Mouse (Mus musculus): ENCODE data around the gene Palm. TPM values are rescaled to one million over a fixed set of nuclear protein-coding genes. Genes with fewer than 3 reads are reported as not detected.
A peak's percentile ranks its signal among the peaks of the same experiment; 100 is the strongest.

The Palm gene
- polyA plus RNA-seq, 1 experiment from 2014 or later: 129 TPM

DNA sequence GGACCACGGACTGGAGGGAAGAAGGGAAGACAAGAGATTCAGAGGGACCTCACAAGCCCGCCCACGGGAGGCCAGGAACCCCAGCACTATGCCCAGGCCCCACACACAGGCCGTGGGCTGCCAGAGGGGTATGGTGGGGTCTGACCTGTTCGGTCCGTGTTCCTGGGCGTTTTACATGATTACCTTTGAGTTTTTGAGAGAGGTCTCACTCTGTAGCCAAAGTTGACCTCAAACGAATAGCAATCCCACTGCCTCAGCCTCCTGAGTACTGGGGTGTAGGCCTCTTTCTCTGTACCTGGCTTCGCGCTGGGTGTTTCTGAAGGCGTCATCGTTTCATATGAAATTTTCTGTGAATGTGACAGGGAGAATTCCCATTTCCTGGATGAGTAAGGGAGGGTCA is 28.4 kb downstream of the Palm start:
- H3K4me1 ChIP-seq: peaks cover 45% of the 10 kb centered on the region
- no peaks in the 10 kb centered on the region; the same call in 1 of the 2 replicates for H3K27me3 ChIP-seq (replicated peaks; ENCODE audit: low read depth, poor library complexity, severe bottlenecking)
- WGBS: 89% methylated on average over 12 of the region's 12 CpGs
- no peaks in the 10 kb centered on the region for H3K9me3 ChIP-seq
- DNase-seq (ENCODE audit: low spot score): no peak
- H3K4me3 ChIP-seq: no peak overlapping the region
- H3K36me3 ChIP-seq (replicated peaks): peaks cover 38% of the 10 kb centered on the region
- H3K27ac ChIP-seq (replicated peaks): peak overlapping the region; percentile 66; the same call in 1 of the 2 replicates

DNA sequence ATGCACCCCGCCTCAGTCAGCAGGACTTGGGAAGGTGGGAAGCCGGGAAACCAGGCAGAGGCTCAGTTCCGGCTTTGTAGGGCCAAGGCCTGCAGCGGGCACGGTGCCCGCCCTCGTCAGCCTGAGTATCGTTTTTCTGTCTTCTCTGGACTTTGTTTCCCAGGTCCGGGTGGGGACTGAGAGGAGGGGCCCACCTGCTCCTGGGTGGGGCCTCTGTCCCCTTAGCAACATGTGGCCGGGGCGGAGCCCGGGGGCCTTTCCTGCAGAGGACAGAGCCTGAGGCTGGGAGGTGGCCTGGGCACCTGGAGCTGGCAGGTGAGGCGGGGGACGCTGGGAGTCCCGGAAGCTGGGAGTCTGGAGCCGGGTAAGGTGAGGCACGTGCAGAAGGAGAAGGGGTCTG is 29.0 kb downstream of the Palm start:
- peak; percentile 43 for DNase-seq (ENCODE audit: low spot score)
- Histone ChIP-seq H3K36me3 (replicated peaks) (peaks cover 32% of the 10 kb centered on the region), H3K9me3 (no peaks in the 10 kb centered on the region), H3K4me1 (peaks cover 45% of the 10 kb centered on the region), H3K27ac (replicated peaks) (peak overlapping the region; percentile 66), H3K4me3 (peak overlapping the region; percentile 21; the same call in 1 of the 2 replicates), H3K27me3 (replicated peaks; ENCODE audit: low read depth, poor library complexity, severe bottlenecking) (no peaks in the 10 kb centered on the region; the same call in 1 of the 2 replicates)
- 26% methylated on average over 17 of the region's 17 CpGs for WGBS

DNA sequence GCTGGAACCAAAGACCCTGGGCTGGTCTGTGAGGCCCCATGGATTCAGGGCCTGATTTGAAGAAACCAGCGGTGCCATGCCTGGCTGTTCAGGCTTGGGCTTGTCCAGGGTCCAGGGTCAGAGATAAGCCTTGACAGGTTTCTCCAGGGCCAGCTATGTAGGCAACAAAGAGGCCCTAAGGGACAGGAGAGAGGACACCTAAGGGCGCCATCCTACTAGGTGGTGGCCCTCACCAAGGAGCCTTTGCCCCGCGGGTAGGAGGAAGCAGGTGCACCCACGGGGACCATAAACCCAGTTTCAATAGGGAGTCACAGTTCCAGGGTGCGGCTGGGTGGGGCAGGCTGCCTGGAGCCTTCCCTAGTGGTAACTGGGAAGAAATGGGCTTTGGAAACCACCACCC is 29.6 kb downstream of the Palm start:
- H3K4me1 ChIP-seq: peaks cover 44% of the 10 kb centered on the region
- DNase-seq (ENCODE audit: low spot score): no peak
- H3K4me3 ChIP-seq: 0 out of 2 replicates have a peak overlapping the region, but pooled peaks have one; percentile 21
- H3K27ac ChIP-seq (replicated peaks): peak overlapping the region; percentile 66; the same call in 1 of the 2 replicates
- H3K27me3 ChIP-seq (replicated peaks; ENCODE audit: low read depth, poor library complexity, severe bottlenecking): no peaks in the 10 kb centered on the region; the same call in 1 of the 2 replicates
- H3K36me3 ChIP-seq (replicated peaks): peaks cover 30% of the 10 kb centered on the region
- H3K9me3 ChIP-seq: no peaks in the 10 kb centered on the region
- 67% methylated on average over 6 of the region's 6 CpGs for WGBS

DNA sequence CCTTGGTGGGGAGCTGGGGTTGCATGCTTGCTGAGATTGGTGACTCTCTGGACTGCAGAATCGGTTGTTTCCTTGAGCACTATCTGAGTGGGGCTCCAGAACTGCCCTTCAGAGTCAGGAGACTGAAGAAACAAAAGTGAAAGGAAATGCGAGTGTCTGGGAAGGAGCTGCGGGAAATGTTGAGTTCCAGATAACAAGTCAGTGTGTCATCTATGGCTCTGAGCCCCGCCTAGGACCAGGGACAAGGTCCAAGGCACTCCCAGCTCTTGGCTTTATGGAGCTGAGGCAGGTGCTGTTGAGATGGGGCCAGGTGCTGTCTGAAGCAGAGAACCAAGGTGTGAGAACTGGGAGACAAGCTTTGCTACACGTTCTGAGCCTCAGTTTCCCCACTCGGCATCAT is 31.0 kb downstream of the Palm start:
- Histone ChIP-seq H3K9me3 (no peaks in the 10 kb centered on the region), H3K36me3 (replicated peaks) (peaks cover 16% of the 10 kb centered on the region), H3K4me3 (no peak overlapping the region), H3K4me1 (peaks cover 34% of the 10 kb centered on the region), H3K27me3 (replicated peaks; ENCODE audit: low read depth, poor library complexity, severe bottlenecking) (no peaks in the 10 kb centered on the region; the same call in 1 of the 2 replicates), H3K27ac (replicated peaks) (no peak overlapping the region)
- no peak for DNase-seq (ENCODE audit: low spot score)
- WGBS: 65% methylated on average over 6 of the region's 6 CpGs

DNA sequence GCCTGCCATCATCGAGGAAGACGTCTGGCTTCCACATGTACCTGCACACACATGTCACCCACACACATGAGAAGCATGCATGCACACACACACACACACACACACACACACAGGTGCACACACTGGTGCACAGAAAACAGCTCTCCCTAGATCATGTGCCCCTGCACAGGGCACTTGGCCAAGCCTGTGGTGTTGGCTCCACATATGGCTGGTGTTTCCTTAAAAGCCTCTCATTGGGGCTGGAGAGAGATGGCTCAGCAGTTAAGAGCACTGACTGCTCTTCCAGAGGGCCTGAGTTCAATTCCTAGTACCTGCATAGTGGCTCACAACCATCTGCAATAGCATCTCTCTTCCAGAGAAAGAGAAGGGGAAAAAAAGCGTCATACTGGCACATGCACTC is 38.2 kb downstream of the Palm start:
- no peaks in the 10 kb centered on the region for H3K36me3 ChIP-seq (replicated peaks)
- WGBS: 91% methylated on average over 3 of the region's 3 CpGs

DNA sequence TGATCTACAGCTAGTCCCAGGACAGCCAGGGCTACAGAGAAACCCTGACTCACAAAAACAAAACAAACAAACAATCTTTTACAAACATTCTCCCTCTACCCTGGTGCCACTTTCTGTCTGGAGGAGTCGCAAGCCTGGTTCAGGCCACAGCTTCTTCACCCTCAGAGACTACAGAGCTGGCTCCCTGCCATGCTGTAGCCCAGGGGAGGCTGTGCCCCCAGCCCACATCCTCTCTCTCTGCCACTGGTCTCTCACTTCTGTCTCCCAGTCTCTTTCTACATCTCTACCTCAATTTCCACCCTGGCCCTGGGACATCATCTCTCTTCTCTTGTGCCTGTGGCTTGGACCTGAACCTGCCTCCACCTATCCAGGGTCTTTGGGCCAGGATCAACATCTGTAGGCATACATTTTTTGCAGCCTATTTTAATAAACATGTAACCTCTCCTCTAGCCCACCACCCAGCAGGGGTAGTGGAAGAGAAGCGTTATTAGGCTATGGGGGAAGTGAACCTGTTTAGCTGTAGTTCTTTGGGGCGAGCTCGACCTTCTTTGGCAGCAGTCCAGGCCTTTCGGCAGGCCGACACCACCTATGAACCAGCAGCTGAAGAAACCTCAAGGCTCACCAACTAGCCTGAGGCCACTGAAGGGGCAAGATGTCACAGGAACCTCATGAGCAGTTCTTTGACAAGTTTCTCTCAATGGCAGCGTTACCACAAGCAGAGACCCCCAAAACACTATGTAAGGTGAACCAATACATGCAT is 38.8 kb downstream of the Palm start:
- WGBS: 85% methylated on average over 7 of the region's 7 CpGs
- no peak overlapping the region for H3K4me3 ChIP-seq

More for the DNA sequence above, 38.2 kb downstream of the Palm start:
- Histone ChIP-seq H3K4me1 (peaks cover 5% of the 10 kb centered on the region; the same call in 1 of the 2 replicates), H3K4me3 (no peak overlapping the region), H3K27ac (replicated peaks) (no peak overlapping the region), H3K27me3 (replicated peaks; ENCODE audit: low read depth, poor library complexity, severe bottlenecking) (no peaks in the 10 kb centered on the region), H3K9me3 (no peaks in the 10 kb centered on the region)
- no peak for DNase-seq (ENCODE audit: low spot score)

DNA sequence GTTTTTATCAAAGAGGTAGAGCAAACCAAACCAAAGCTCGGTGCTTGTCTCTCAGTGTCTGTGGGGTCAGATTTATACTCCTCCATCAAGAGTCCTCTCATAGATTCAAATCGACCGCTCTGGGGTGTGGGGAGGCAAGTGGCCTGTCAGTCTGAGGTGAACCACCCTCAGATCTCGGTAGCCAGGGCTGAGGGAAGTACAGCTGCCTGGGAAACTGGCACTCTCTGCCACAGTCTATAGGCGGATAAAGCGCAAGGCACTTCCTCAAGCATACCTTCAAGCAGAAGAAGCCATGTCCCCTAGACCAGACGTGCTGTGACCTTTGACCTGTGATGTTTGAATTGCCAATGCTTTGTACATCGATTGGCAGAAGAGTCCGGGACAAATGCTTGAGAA is 39.4 kb downstream of the Palm start:
- H3K27ac ChIP-seq (replicated peaks): no peak overlapping the region
- no peaks in the 10 kb centered on the region for H3K9me3 ChIP-seq
- WGBS: 72% methylated on average over 9 of the region's 9 CpGs
- H3K36me3 ChIP-seq (replicated peaks): no peaks in the 10 kb centered on the region
- no peaks in the 10 kb centered on the region for H3K27me3 ChIP-seq (replicated peaks; ENCODE audit: low read depth, poor library complexity, severe bottlenecking)
- H3K4me1 ChIP-seq: peaks cover 5% of the 10 kb centered on the region; the same call in 1 of the 2 replicates
- no peak for DNase-seq (ENCODE audit: low spot score)
- H3K4me3 ChIP-seq: no peak overlapping the region

More for the DNA sequence above, 38.8 kb downstream of the Palm start:
- no peak overlapping the region for H3K27ac ChIP-seq (replicated peaks)
- no peaks in the 10 kb centered on the region for H3K36me3 ChIP-seq (replicated peaks)
- H3K9me3 ChIP-seq: no peaks in the 10 kb centered on the region
- H3K4me1 ChIP-seq: peaks cover 5% of the 10 kb centered on the region; the same call in 1 of the 2 replicates
- no peak for DNase-seq (ENCODE audit: low spot score)
- H3K27me3 ChIP-seq (replicated peaks; ENCODE audit: low read depth, poor library complexity, severe bottlenecking): no peaks in the 10 kb centered on the region

DNA sequence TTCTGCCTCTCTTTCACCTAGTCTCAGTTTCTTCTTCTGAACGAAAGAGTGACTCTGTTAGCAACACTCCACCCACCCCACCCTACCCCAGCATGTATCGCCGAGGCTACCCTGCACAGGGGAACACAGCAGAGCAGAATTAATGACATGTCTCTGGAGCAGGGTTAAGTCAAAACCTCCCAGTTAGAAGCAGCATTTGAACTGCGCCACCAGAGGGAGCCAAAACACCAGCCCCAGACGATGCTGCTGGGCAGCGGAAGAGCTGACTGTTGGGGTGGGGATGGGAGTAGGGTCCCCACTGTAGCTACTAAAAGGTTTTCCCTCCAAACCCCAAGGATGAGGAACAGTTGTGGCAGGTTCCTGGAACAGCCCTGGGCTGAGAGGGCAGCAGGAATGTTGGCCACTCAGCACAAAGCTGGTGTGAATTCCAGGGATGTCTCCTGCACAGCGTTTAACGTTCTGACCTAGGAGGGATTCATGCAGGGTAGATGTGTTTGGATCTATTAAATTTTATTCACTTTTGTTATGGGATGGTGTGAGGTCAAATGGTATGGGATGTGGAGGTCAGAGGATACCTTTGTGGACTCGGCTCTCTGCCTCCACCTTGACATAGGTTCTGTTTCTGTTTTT is 41.5 kb downstream of the Palm start:
- no peaks in the 10 kb centered on the region for H3K36me3 ChIP-seq (replicated peaks)
- no peak overlapping the region for H3K27ac ChIP-seq (replicated peaks)
- 29% methylated on average over 9 of the region's 9 CpGs for WGBS
- H3K4me1 ChIP-seq: peaks cover 5% of the 10 kb centered on the region; the same call in 1 of the 2 replicates
- peak; percentile 84 for DNase-seq (ENCODE audit: low spot score)
- no peaks in the 10 kb centered on the region for H3K9me3 ChIP-seq
- H3K4me3 ChIP-seq: no peak overlapping the region
- no peaks in the 10 kb centered on the region for H3K27me3 ChIP-seq (replicated peaks; ENCODE audit: low read depth, poor library complexity, severe bottlenecking)

DNA sequence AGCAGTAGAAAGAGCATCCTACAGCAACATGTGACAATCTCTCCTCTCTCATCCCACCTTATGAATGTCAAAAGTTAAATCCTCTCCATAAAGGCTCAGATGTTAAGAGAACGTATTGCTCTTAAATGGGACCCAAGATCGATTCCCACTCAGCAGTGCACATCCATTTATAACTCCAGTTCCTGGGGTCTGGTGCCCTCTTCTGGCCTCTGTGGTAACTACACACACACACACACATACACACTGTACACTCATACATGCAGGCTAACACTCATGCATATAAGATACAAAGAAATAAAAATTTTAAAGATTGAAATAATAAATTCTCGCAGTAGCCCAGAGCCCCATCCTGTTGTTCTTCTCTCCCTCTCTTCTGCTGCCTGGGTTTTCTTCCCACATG is 43.5 kb downstream of the Palm start:
- no peaks in the 10 kb centered on the region for H3K9me3 ChIP-seq
- peaks cover 19% of the 10 kb centered on the region for H3K4me1 ChIP-seq
- H3K27me3 ChIP-seq (replicated peaks; ENCODE audit: low read depth, poor library complexity, severe bottlenecking): no peaks in the 10 kb centered on the region
- H3K36me3 ChIP-seq (replicated peaks): no peaks in the 10 kb centered on the region
- no peak for DNase-seq (ENCODE audit: low spot score)
- no peak overlapping the region for H3K27ac ChIP-seq (replicated peaks)
- no peak overlapping the region for H3K4me3 ChIP-seq
- 95% methylated on average over 3 of the region's 3 CpGs for WGBS

DNA sequence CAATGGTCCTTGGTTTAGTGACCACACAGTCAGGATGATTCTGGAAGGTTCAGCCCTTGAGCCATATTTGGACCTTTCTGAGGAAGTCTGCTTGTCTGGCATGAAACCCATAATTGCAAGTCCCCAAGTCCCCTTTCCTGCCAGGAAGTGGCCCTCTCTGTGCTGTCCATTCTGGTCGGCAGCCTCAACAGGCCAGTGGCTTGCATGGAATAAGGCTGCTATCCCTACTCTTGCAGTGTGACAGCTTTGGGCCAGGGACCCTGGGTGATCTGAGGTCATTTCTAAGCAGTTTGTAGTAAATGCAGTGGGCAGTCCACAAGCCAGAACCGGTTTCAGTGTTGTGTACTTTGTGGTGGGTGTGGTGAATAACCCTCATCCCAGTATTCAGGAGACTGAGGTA is 44.8 kb downstream of the Palm start:
- Histone ChIP-seq H3K9me3 (no peaks in the 10 kb centered on the region), H3K36me3 (replicated peaks) (no peaks in the 10 kb centered on the region), H3K27ac (replicated peaks) (no peak overlapping the region), H3K4me1 (peaks cover 32% of the 10 kb centered on the region), H3K27me3 (replicated peaks; ENCODE audit: low read depth, poor library complexity, severe bottlenecking) (no peaks in the 10 kb centered on the region), H3K4me3 (no peak overlapping the region)
- WGBS: 62% methylated on average over 2 of the region's 2 CpGs
- no peak for DNase-seq (ENCODE audit: low spot score)

DNA sequence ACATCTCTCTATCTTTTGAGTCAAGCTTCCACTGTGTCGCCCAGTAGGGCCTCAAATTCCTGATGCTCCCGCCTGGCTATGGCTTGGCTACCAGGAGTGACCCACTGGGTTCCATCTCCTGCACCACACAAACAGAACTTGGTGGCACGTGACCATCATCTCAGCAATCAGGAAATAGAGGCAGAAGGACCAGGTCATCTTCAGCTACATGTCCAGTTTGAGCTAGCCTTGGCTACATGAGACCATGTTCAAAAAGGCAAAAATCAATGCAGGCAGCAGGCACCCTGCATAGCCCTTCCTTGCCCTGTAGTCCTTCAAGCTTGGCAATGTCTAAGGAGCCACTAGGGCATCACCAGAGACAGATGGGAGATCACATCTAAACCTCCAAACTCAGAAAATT is 46.7 kb downstream of the Palm start:
- DNase-seq (ENCODE audit: low spot score): no peak
- H3K27me3 ChIP-seq (replicated peaks; ENCODE audit: low read depth, poor library complexity, severe bottlenecking): no peaks in the 10 kb centered on the region
- WGBS: 91% methylated on average over 3 of the region's 3 CpGs
- H3K36me3 ChIP-seq (replicated peaks): no peaks in the 10 kb centered on the region
- H3K27ac ChIP-seq (replicated peaks): peak overlapping the region; percentile 89
- H3K4me3 ChIP-seq: peak overlapping the region; percentile 57
- peaks cover 35% of the 10 kb centered on the region for H3K4me1 ChIP-seq
- no peaks in the 10 kb centered on the region for H3K9me3 ChIP-seq

DNA sequence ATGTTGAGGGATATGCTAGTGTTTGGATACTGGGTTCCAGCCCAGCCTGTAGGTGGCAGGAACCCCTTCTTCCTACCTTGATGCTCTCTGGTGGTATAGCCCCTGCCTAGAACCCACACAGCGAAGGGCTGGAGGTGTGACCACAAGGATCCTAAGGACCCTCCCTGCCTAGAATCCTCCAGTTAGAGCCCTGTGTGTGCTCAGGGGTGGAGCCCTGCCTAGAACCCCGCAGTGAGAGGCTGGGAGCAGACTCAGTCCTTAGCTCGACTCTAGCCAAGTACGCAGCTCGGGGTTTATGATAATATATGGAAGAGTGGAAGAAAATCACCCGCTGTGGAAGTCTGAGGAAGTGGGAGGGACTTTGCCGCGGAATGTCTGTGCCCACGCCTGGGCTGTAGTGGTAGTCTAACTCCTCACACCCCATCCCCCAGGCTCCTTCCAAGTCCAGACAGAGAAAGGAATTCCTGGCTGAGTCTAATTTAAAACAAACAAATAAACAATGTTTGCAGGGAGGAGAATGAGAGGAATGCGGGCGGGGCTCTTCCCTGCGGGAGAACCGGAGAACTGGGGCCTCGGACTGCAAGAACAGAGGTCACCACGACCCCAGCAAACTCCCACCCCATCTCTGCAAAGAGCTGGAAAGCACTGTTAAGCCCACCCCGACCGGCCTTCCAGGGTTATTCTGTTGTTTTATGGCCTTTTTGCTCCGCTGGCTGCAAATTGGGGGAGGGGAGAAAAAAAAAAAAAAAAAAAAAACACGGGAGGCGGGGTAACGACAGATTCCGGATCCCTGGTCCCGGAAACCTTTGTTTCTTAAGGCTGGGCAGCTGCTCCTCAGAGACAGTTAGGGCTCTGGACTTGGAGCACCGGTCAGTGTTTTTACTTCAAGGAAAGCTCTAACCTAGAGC is 47.5 kb downstream of the Palm start:
- Histone ChIP-seq H3K27ac (replicated peaks) (peak overlapping the region; percentile 89), H3K9me3 (no peaks in the 10 kb centered on the region), H3K27me3 (replicated peaks; ENCODE audit: low read depth, poor library complexity, severe bottlenecking) (no peaks in the 10 kb centered on the region), H3K4me3 (peak overlapping the region; percentile 57), H3K4me1 (peaks cover 36% of the 10 kb centered on the region), H3K36me3 (replicated peaks) (no peaks in the 10 kb centered on the region)
- DNase-seq (ENCODE audit: low spot score): peak; percentile 77
- WGBS: under 1% methylated on average over 24 of the region's 24 CpGs

Measured in embryonic facial prominence, embryonic 10.5 days (tissue).